Mouse (Mus musculus) neural tube, embryonic 13.5 days (tissue): ENCODE measurements around the gene Dis3l2. TPM values are rescaled to one million over a fixed set of nuclear protein-coding genes. Genes with fewer than 3 reads are reported as not detected.

ENCODE experiments used
- ATAC-seq: fragments of 200-750 bp; cut with Nextera tagmentation; 2 replicates; pipeline ENCODE4 v1.8.0; 2017; ENCODE audit warnings: low read depth, mild to moderate bottlenecking, moderate TSS enrichment, moderate library complexity
- H3K27ac ChIP-seq: fragments of 300-500 bp; sonication (generic); replicated peaks from 2 replicates; pipeline ENCODE4 v1.5.1; 2015; ENCODE audit warnings: moderate library complexity, mild to moderate bottlenecking, inconsistent platforms
- H3K27me3 ChIP-seq: fragments of 300-500 bp; sonication (generic); 2 replicates; pipeline ENCODE4 v1.6.1; 2015; ENCODE audit warnings: mild to moderate bottlenecking, inconsistent platforms
- H3K36me3 ChIP-seq: fragments of 300-500 bp; sonication (generic); 2 replicates; pipeline ENCODE4 v1.6.1; 2015; ENCODE audit warnings: mild to moderate bottlenecking, inconsistent platforms
- H3K4me1 ChIP-seq: fragments of 300-500 bp; sonication (generic); replicated peaks from 2 replicates; pipeline ENCODE4 v1.6.1; 2015; ENCODE audit warnings: inconsistent platforms
- H3K4me2 ChIP-seq: fragments of 300-500 bp; sonication (generic); 2 replicates; pipeline ENCODE4 v1.6.1; 2015; ENCODE audit warnings: inconsistent platforms, mild to moderate bottlenecking, moderate library complexity
- H3K4me3 ChIP-seq: fragments of 300-500 bp; sonication (generic); 2 replicates; pipeline ENCODE4 v1.5.1; 2015; ENCODE audit warnings: mild to moderate bottlenecking, inconsistent platforms
- H3K9ac ChIP-seq: fragments of 300-500 bp; sonication (generic); 2 replicates; pipeline ENCODE4 v1.6.1; 2015; ENCODE audit warnings: moderate library complexity, mild to moderate bottlenecking, inconsistent platforms
- H3K9me3 ChIP-seq: fragments of 300-500 bp; sonication (generic); 2 replicates; pipeline ENCODE4 v1.6.1; 2016; ENCODE audit warnings: inconsistent platforms
- whole genome bisulfite sequencing: fragments of 180-500 bp; shearing (Covaris S2); methylation state at CpG from one replicate; pipeline ENCODE4 v1.1.7; 2015; 5-methylcytosine and 5-hydroxymethylcytosine counted together
- polyA plus RNA-seq: library from polyadenylated mRNA; unstranded; fragments of >200 nt; fragmentation: Nextera tagmentation; extraction: Ambion mirVana; gene quantifications from 2 replicates; pipeline ENCODE4 v1.2.1, GENCODE M21; 2015

Gene Dis3l2
- polyA plus RNA-seq, 1 experiment from 2014 or later: 35.5 TPM

- no peak overlapping the region for H3K4me2 ChIP-seq
- no peaks in the 10 kb centered on the region for H3K4me1 ChIP-seq
- H3K9ac ChIP-seq: no peak overlapping the region
- H3K27me3 ChIP-seq: no peaks in the 10 kb centered on the region
- H3K27ac ChIP-seq: no peak overlapping the region
- no peaks in the 10 kb centered on the region for H3K9me3 ChIP-seq
- H3K36me3 ChIP-seq: peaks cover 31% of the 10 kb centered on the region
- no peak overlapping the region for H3K4me3 ChIP-seq
- 47% methylated on average over 3 of the region's 3 CpGs for WGBS
- no peak for ATAC-seq
Observed at GRCm38 (mm10) chr1:86742896-86743295, 39.3 kb downstream of the Dis3l2 start.

GRCm38 (mm10) chr1:86747034-86747433 is 43.4 kb downstream of the Dis3l2 start:
- 94% methylated on average over 2 of the region's 2 CpGs for WGBS
- no peaks in the 10 kb centered on the region for H3K9me3 ChIP-seq
- no peaks in the 10 kb centered on the region for H3K4me1 ChIP-seq
- no peak overlapping the region for H3K9ac ChIP-seq
- peaks cover 67% of the 10 kb centered on the region for H3K36me3 ChIP-seq
- H3K27me3 ChIP-seq: no peaks in the 10 kb centered on the region
- no peak overlapping the region for H3K4me3 ChIP-seq
- no peak overlapping the region for H3K27ac ChIP-seq
- H3K4me2 ChIP-seq: no peak overlapping the region
- ATAC-seq: no peak

GRCm38 (mm10) chr1:86750094-86750493 is 46.5 kb downstream of the Dis3l2 start:
- H3K27ac ChIP-seq: no peak overlapping the region

GRCm38 (mm10) chr1:86753416-86753815 is 49.8 kb downstream of the Dis3l2 start:
- no peak overlapping the region for H3K9ac ChIP-seq
- H3K27ac ChIP-seq: no peak overlapping the region
- 87% methylated on average over 8 of the region's 8 CpGs for WGBS
- no peaks in the 10 kb centered on the region for H3K9me3 ChIP-seq
- ATAC-seq: no peak
- no peak overlapping the region for H3K4me2 ChIP-seq
- H3K27me3 ChIP-seq: no peaks in the 10 kb centered on the region
- peaks cover 55% of the 10 kb centered on the region for H3K36me3 ChIP-seq
- H3K4me3 ChIP-seq: no peak overlapping the region
- H3K4me1 ChIP-seq: no peaks in the 10 kb centered on the region

More at GRCm38 (mm10) chr1:86750094-86750493, 46.5 kb downstream of the Dis3l2 start:
- H3K4me2 ChIP-seq: no peak overlapping the region
- no peaks in the 10 kb centered on the region for H3K4me1 ChIP-seq
- H3K4me3 ChIP-seq: no peak overlapping the region
- H3K36me3 ChIP-seq: peaks cover 73% of the 10 kb centered on the region
- ATAC-seq: no peak
- WGBS: 82% methylated on average over 3 of the region's 3 CpGs
- H3K9me3 ChIP-seq: no peaks in the 10 kb centered on the region
- no peak overlapping the region for H3K9ac ChIP-seq
- no peaks in the 10 kb centered on the region for H3K27me3 ChIP-seq

DNA sequence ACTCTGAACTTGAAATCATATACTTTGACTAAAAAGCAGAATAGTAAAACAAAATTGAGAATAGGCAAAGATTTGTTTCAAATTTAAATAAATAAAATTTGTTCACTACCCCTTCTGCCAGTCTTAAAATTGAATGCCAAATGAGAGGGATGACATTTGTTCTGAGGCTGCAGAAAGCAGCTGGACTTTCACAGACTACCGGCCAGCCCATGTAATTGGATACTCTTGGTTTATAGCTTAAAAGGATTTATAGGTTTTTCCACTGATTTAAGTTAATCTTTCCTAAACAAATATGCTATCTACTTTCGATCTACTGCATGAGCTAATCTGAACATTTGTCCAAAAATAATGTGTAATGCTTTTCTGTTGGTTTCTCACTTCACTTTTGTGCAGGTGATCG is 50.7 kb downstream of the Dis3l2 start:
- H3K4me3 ChIP-seq: no peak overlapping the region
- no peak overlapping the region for H3K4me2 ChIP-seq
- no peaks in the 10 kb centered on the region for H3K27me3 ChIP-seq
- H3K27ac ChIP-seq: no peak overlapping the region
- whole genome bisulfite sequencing: 80% methylated on average over 3 of the region's 3 CpGs
- ATAC-seq: no peak
- peaks cover 48% of the 10 kb centered on the region for H3K36me3 ChIP-seq
- H3K4me1 ChIP-seq: no peaks in the 10 kb centered on the region
- no peaks in the 10 kb centered on the region for H3K9me3 ChIP-seq
- H3K9ac ChIP-seq: no peak overlapping the region

GRCm38 (mm10) chr1:86758091-86758490 is 54.5 kb downstream of the Dis3l2 start:
- no peak overlapping the region for H3K27ac ChIP-seq
- no peak overlapping the region for H3K9ac ChIP-seq
- H3K4me2 ChIP-seq: no peak overlapping the region
- no peaks in the 10 kb centered on the region for H3K4me1 ChIP-seq
- H3K27me3 ChIP-seq: no peaks in the 10 kb centered on the region
- WGBS: 85% methylated on average over 6 of the region's 6 CpGs
- no peak overlapping the region for H3K4me3 ChIP-seq
- H3K9me3 ChIP-seq: no peaks in the 10 kb centered on the region
- ATAC-seq: no peak
- H3K36me3 ChIP-seq: peaks cover 36% of the 10 kb centered on the region

GRCm38 (mm10) chr1:86762161-86762560 is 58.6 kb downstream of the Dis3l2 start:
- 94% methylated on average over 6 of the region's 6 CpGs for WGBS
- H3K36me3 ChIP-seq: peaks cover 27% of the 10 kb centered on the region
- no peak overlapping the region for H3K4me3 ChIP-seq
- no peaks in the 10 kb centered on the region for H3K9me3 ChIP-seq
- H3K4me2 ChIP-seq: no peak overlapping the region
- no peak for ATAC-seq
- no peaks in the 10 kb centered on the region for H3K4me1 ChIP-seq
- no peak overlapping the region for H3K9ac ChIP-seq
- H3K27ac ChIP-seq: no peak overlapping the region
- H3K27me3 ChIP-seq: no peaks in the 10 kb centered on the region

- no peaks in the 10 kb centered on the region for H3K27me3 ChIP-seq
- no peaks in the 10 kb centered on the region for H3K9me3 ChIP-seq
Observed at GRCm38 (mm10) chr1:86801241-86801640, 97.6 kb downstream of the Dis3l2 start.

DNA sequence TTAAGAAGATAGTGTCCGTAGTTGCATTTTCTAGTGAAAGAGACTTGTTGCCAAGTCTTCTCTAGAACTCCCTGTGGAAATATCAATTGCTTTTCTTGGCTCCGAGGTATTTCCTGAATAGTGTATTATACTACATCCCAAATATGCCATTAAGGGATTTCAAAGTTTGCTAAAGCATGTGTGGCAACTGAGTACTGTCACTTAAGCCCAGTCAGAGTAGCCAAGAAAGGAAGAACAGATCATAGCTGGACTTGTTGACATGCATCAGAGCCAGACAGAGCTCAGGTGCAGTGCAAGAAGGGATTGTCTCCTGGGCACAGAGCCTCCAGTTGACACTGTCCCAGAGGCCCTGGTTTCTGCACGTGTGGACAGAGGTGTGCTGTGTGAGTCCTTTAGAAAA is 108.1 kb downstream of the Dis3l2 start:
- H3K36me3 ChIP-seq: no peaks in the 10 kb centered on the region
- H3K4me2 ChIP-seq: no peak overlapping the region
- WGBS: 68% methylated on average over 3 of the region's 3 CpGs
- H3K4me1 ChIP-seq: no peaks in the 10 kb centered on the region
- no peak for ATAC-seq
- no peak overlapping the region for H3K9ac ChIP-seq
- no peaks in the 10 kb centered on the region for H3K27me3 ChIP-seq
- H3K9me3 ChIP-seq: no peaks in the 10 kb centered on the region
- no peak overlapping the region for H3K4me3 ChIP-seq
- H3K27ac ChIP-seq: no peak overlapping the region

More at GRCm38 (mm10) chr1:86801241-86801640, 97.6 kb downstream of the Dis3l2 start:
- no peak overlapping the region for H3K9ac ChIP-seq
- peaks cover 2% of the 10 kb centered on the region; the same call in 1 of the 2 replicates for H3K36me3 ChIP-seq
- H3K4me2 ChIP-seq: no peak overlapping the region
- ATAC-seq: no peak
- WGBS: 98% methylated on average over 2 of the region's 2 CpGs
- no peaks in the 10 kb centered on the region for H3K4me1 ChIP-seq
- H3K4me3 ChIP-seq: no peak overlapping the region
- no peak overlapping the region for H3K27ac ChIP-seq

DNA sequence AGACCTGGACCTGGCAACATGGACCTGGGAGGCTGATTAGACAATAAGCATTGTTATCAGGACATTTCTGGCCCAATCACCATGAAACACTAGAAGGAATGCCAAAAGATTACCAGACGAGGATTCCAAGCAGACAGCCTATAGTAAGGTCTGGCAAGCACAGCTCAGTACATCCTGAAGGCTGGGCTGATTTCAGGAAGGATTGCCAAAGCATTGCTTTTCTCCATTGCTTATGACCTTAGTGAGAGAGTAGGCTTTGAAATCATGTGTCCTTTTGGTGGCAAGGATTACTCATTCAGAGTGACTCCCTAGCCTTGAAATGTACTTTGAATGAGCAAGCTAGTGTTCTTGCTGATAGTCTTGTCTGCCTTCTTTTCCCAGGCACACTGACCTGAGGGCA is 118.7 kb downstream of the Dis3l2 start:
- Histone ChIP-seq H3K4me2 (no peak overlapping the region), H3K9ac (no peak overlapping the region), H3K4me1 (no peaks in the 10 kb centered on the region), H3K4me3 (no peak overlapping the region), H3K36me3 (peaks cover 5% of the 10 kb centered on the region; the same call in 1 of the 2 replicates), H3K27me3 (no peaks in the 10 kb centered on the region), H3K9me3 (no peaks in the 10 kb centered on the region), H3K27ac (no peak overlapping the region)
- ATAC-seq: no peak
- 82% methylated on average over 1 of the region's 1 CpGs for WGBS

DNA sequence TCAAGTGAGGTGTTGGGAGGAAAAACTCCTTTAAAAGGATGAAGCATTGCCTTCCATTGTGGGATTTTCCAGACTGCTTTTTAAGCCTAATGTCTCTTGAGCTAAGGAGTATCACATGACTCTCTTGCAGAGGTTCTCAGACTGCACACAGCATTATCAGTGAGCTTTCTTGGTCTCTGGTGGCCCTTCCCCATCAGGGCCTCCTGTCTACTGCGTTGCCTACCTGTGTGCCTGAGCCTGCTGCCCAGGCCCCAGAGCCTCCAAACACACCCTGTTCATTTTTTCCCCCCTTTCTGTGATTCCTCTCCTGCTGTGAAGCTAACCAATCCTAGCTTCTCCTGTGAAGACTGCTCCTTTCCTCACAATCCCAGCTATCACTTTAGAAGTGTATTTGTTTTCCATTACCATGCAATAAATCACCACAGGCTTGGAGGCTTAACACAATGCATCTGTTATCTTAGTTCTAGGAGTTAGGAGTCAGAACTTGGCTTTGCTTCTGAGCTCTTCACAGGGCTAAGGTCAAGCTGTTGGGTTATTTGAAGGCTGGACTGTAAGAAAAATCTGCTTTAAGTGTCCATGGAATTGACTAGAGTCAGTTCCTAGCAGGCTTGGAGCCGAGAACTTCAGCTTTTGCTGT is 130.9 kb downstream of the Dis3l2 start:
- Histone ChIP-seq H3K27me3 (no peaks in the 10 kb centered on the region), H3K4me2 (no peak overlapping the region), H3K4me3 (no peak overlapping the region), H3K9ac (no peak overlapping the region), H3K36me3 (no peaks in the 10 kb centered on the region), H3K27ac (no peak overlapping the region), H3K4me1 (peaks cover 7% of the 10 kb centered on the region; the same call in 1 of the 2 replicates), H3K9me3 (no peaks in the 10 kb centered on the region)
- ATAC-seq: no peak
- 60% methylated on average over 2 of the region's 2 CpGs for WGBS

DNA sequence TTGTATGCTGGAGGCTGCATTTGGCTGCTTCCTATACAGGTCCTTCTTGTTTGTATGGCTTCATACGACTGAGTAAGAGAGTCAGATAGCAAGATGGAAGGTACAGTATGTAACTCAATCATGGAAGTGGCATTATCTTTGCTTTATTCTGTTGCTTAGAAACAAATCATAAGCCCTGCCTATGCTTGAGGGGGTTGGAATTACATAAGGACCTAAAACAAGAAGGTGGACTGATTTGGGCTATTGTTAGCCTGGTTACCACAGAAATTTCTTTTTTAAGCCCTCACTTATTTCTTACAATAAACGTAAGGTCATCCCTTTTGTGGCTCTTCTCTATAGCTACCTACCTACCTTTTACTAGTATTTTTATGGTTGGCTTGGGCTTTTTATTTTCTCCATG is 131.4 kb downstream of the Dis3l2 start:
- Histone ChIP-seq H3K4me1 (peaks cover 7% of the 10 kb centered on the region; the same call in 1 of the 2 replicates), H3K36me3 (no peaks in the 10 kb centered on the region), H3K4me2 (no peak overlapping the region), H3K27ac (no peak overlapping the region), H3K9me3 (no peaks in the 10 kb centered on the region), H3K9ac (no peak overlapping the region), H3K27me3 (no peaks in the 10 kb centered on the region), H3K4me3 (no peak overlapping the region)
- ATAC-seq: no peak
- WGBS: 86% methylated on average over 2 of the region's 2 CpGs

- Histone ChIP-seq H3K27ac (no peak overlapping the region), H3K9ac (no peak overlapping the region), H3K4me3 (no peak overlapping the region), H3K4me2 (no peak overlapping the region), H3K4me1 (no peaks in the 10 kb centered on the region), H3K36me3 (peaks cover 4% of the 10 kb centered on the region; the same call in 1 of the 2 replicates), H3K9me3 (no peaks in the 10 kb centered on the region), H3K27me3 (no peaks in the 10 kb centered on the region)
- ATAC-seq: no peak
- WGBS: 90% methylated on average over 2 of the region's 2 CpGs
Observed at GRCm38 (mm10) chr1:86850754-86851153, 147.1 kb downstream of the Dis3l2 start.
